Mouse (Mus musculus): ENCODE results near the gene Rpusd2.

- no peak for TF ChIP-seq CTCF (conservative IDR thresholded peaks at IDR 0.05; ENCODE audit: low read length)
- no peak for TF ChIP-seq POU5F1 (IDR thresholded peaks at IDR 0.05; ENCODE audit: borderline replicate concordance, low read length)
Observed at GRCm38 (mm10) chr2:119019538-119019937, 15.1 kb upstream of the Rpusd2 start.
